ENCODE assay signal across 13 mouse cellular contexts in genomic region chr12:110857196-110857595, GRCm38 (mm10). TPM values are rescaled to one million over a fixed set of nuclear protein-coding genes. Genes with fewer than 3 reads are reported as not detected.
A peak's percentile ranks its signal among the peaks of the same experiment; 100 is the strongest.
DNase-seq lines count a peak whose midpoint lies in the region; ATAC-seq and TF ChIP-seq lines count a peak whose summit lies in the region.
"Had no signal": no experiment of that assay in that cellular context is flagged by ENCODE, and none has a peak within 500 bp of the region (broad histone marks: within the 10 kb centered on the region; RNA-seq: fewer than 3 reads in every experiment).

No protein-coding gene starts in this region.

- peaks cover 23% of the 10 kb centered on the region for H3K4me1 ChIP-seq in thymus, adult 2 months (replicated peaks; ENCODE audit: control insufficient read depth, insufficient read depth, low read length)
- H3K4me1 ChIP-seq: heart, embryonic 15.5 days had no signal

- TF ChIP-seq POLR2A in thymus, adult 2 months (IDR thresholded peaks at IDR 0.05; ENCODE audit: control insufficient read depth, extremely low read depth, insufficient read depth, low read length, poor library complexity): no peak

- intact Hi-C loops in heart, postnatal 36 days (cut with DNase I): no loop called here

- WGBS in thymus, adult 2 months: 20% methylated on average over 7 of the region's 7 CpGs

- no peak for TF ChIP-seq CTCF in thymus, adult 2 months (IDR thresholded peaks at IDR 0.05; ENCODE audit: borderline replicate concordance, control insufficient read depth, extremely low read depth, insufficient read depth, low read length, poor library complexity)

- H3K27me3 ChIP-seq in thymus, adult 2 months (ENCODE audit: control insufficient read depth, insufficient read depth, low read length): no peaks in the 10 kb centered on the region
- H3K27me3 ChIP-seq: heart, embryonic 15.5 days; lung, embryonic 15.5 days had no signal

- peak; percentile 35 for DNase-seq in thymus, adult 2 months
- DNase-seq in thymus, adult 18-20 months: no peak
- DNase-seq in lung, postnatal 14 days: peak; percentile 30
- peak; percentile 64 for DNase-seq in thymus, postnatal 4 days
- no peak for DNase-seq in cerebellum, postnatal 25 days
- DNase-seq in heart, adult 9 months (ENCODE audit: low spot score in 2 of 2): no peak
- no peak for DNase-seq in heart, postnatal 36 days
- DNase-seq: gastrocnemius, postnatal 25 days; kidney, postnatal 25 days had no signal

- no peak overlapping the region for H3K27ac ChIP-seq in thymus, adult 2 months (ENCODE audit: control insufficient read depth, insufficient read depth, low read length)
- H3K27ac ChIP-seq: heart, embryonic 15.5 days; lung, embryonic 15.5 days had no signal

- H3K4me3 ChIP-seq in thymus, adult 2 months (ENCODE audit: control insufficient read depth, insufficient read depth, low read length): no peak overlapping the region
- H3K4me3 ChIP-seq: heart, embryonic 15.5 days; lung, embryonic 15.5 days; myocyte had no signal

- no peaks in the 10 kb centered on the region for H3K36me3 ChIP-seq in thymus, adult 2 months (ENCODE audit: control insufficient read depth, insufficient read depth, low read length)

- ATAC-seq in activated CD4-positive, CD25-positive, alpha-beta regulatory T cell, adult 4 months: peak; percentile 54

RNA-seq across cellular contexts. Expression of gene Zfp839, which starts 7.1 kb away (rescaled TPM):
- polyA plus RNA-seq in thymus, adult 2 months (2012; rRNA removed): 4.2 and 5.5 TPM in 2 replicates
- polyA plus RNA-seq in activated CD4-positive, CD25-positive, alpha-beta regulatory T cell, adult 4 months (2017; shearing (Covaris generic)): 1 to 10 TPM; 1.2 to 2.2 TPM
- 10 to 100 TPM; 11.1 to 11.7 TPM for total RNA-seq in heart, postnatal 36 days (2021)

RNA-seq across cellular contexts. Expression of gene Mok, which starts 16.5 kb away (rescaled TPM):
- 0.65 and 1.4 TPM in 2 replicates for polyA plus RNA-seq in thymus, adult 2 months (2012; rRNA removed)
- polyA plus RNA-seq in activated CD4-positive, CD25-positive, alpha-beta regulatory T cell, adult 4 months (2017; shearing (Covaris generic)): under 1 TPM; 0.22 to 0.29 TPM
- 1 to 10 TPM in 1 of 2 experiments, under 1 TPM in 1; 0.75 to 1.1 TPM for total RNA-seq in heart, postnatal 36 days (2021)
- total RNA-seq: gastrocnemius, postnatal 25 days had no signal

RNA-seq across cellular contexts. Expression of gene Cinp, which starts 31.7 kb away (rescaled TPM):
- polyA plus RNA-seq in thymus, adult 2 months (2012; rRNA removed): 52.0 and 53.7 TPM in 2 replicates
- 10 to 100 TPM; 34.1 to 38.1 TPM for polyA plus RNA-seq in activated CD4-positive, CD25-positive, alpha-beta regulatory T cell, adult 4 months (2017; shearing (Covaris generic))
- total RNA-seq in heart, postnatal 36 days (2021): 10 to 100 TPM; 34.2 to 34.8 TPM

RNA-seq across cellular contexts. Expression of gene Tecpr2, which starts 31.9 kb away (rescaled TPM):
- polyA plus RNA-seq in thymus, adult 2 months (2012; rRNA removed): 9.3 and 9.6 TPM in 2 replicates
- 1 to 10 TPM in 1 of 2 experiments, under 1 TPM in 1; 0.61 to 1.2 TPM for polyA plus RNA-seq in activated CD4-positive, CD25-positive, alpha-beta regulatory T cell, adult 4 months (2017; shearing (Covaris generic))
- 1 to 10 TPM; 5.1 to 5.6 TPM for total RNA-seq in heart, postnatal 36 days (2021)

Comparison
In these comparisons a context has a peak if more than half of its experiments do, and no peak if none do; other contexts are left out.
1. DNase-seq: peak in thymus, adult 2 months (single experiment), lung, postnatal 14 days (single experiment) and thymus, postnatal 4 days (single experiment); none in thymus, adult 18-20 months (0 of 2), cerebellum, postnatal 25 days (0 of 2), heart, adult 9 months (0 of 2) and heart, postnatal 36 days (0 of 2).